Mouse (Mus musculus) adrenal gland, postnatal 10 days (tissue): ENCODE measurements around the gene Ush1c. TPM values are rescaled to one million over a fixed set of nuclear protein-coding genes. Genes with fewer than 3 reads are reported as not detected.

Source experiments
- DNase-seq: peaks from one replicate; pipeline ENCODE4 v3.0.0; 2021; ENCODE audit warnings: mixed read lengths
- long read RNA-seq, 2 experiments: library from polyadenylated mRNA; stranded (forward); transcript quantifications; one replicate each; pipeline ENCODE4 v2.0.0; 2021
- total RNA-seq, 2 experiments: library from RNA; stranded (reverse); gene quantifications; 2 replicates each; pipeline ENCODE4 v1.2.3; 2021

Ush1c gene
- total RNA-seq = 1 to 10 TPM; 2.0 to 2.3 TPM
- long read RNA-seq, experiment 1, partial matches to known transcripts = 0 of 4 reads
- long read RNA-seq, experiment 1, other reads (novel, unspliced or antisense) = 0 of 4 reads
- long read RNA-seq, experiment 2, partial matches to known transcripts = 0 of 4 reads
- long read RNA-seq, experiment 2, other reads (novel, unspliced or antisense) = 1 of 4 reads

DNA sequence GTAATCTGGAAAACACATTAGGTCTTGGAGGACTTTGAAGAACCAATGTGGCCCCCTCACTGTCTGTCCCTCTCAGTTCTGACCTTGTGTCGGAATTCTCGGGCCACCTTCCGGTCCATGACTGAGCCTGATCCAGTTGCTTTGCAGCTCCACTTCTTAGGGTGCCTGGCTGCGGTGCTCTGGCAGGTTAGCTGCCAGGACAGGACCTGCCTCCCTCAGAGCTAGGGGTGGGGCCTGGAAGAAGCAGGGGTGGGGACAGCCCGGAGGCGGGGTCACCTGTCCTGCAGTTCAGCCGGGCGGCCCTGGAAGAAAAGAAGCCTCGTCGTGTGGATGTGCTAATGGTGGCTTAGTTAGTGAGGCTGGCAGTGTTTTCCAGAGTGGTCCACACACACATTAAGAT lies at the start of gene Ush1c:
Gene Ush1c, minus strand, starts transcription at position 158 of the 400 bp plus-strand sequence.
- peak; percentile 16 for DNase-seq

DNA sequence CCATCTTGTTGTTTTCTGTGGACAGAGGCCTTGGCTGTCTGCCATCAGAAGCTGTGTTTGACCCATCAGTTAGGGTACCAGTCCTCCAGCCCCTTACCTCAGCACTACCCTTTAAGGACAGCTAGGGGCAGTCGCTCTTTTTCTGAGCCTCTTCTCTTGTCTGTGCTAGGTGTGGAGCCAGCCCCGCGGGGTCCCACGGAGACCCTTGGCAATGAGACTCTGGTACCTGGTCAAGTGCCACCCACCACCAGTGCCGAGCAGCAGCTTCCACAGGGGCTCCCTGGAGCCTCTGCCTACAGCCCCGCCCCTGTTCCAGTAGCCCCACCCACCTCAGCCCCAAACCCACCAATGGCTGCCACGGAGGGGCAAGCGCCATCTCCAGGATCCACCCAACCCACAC lies 48.7 kb upstream of the Ush1c start:
- DNase-seq = no peak

DNA sequence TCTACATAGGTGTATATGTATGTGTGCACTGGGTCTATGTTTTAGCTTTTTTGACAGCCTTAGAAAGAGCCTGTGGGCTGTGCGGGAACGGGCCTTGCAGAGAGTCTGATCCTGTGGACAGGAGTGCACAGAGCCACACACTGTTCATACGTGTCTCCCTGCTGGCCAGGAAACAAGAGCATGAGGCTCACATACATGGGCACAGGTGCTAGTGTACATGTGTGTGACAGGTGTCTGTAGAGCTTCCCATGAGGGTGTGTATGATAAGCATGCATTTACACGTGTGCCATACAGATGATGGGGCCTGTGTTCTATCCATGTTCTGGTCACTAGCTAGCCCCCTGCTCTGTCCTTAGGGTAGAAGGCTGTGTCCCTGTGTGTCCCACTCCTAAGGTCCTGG lies 48.1 kb upstream of the Ush1c start:
- DNase-seq = no peak

DNA sequence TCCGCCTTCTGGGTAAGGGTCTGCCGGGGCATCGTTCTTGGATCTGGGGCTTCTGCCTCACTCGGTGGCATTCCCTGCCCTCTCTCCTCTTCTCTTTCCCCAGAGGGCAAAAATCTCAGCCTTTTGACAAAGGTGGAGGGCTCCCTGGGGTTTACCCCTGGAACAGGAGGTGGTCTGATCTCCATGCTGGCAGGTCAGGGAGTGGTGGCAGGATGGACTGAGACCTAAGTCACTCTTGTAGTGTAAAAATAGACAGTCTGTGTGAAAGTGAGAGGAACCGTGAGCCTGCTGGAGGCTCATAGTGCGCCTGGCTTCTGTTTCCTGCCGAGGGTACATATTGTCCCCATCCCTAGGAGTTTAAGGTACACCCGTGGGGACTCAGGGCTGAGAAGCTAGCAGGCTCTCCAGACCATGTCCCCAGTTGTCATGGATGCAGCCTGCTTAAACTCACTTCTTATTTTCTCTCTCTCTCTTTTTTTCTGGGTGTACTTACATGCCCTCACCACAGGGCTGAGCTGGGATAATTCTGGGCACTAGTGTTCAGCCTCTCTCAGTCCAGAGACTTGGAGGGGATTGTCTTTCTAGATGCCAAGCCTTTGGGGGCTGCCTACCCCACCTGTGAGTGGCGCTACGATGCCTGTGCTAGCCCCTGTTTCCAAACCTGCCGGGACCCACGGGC lies 47.0 kb upstream of the Ush1c start:
- DNase-seq = no peak

DNA sequence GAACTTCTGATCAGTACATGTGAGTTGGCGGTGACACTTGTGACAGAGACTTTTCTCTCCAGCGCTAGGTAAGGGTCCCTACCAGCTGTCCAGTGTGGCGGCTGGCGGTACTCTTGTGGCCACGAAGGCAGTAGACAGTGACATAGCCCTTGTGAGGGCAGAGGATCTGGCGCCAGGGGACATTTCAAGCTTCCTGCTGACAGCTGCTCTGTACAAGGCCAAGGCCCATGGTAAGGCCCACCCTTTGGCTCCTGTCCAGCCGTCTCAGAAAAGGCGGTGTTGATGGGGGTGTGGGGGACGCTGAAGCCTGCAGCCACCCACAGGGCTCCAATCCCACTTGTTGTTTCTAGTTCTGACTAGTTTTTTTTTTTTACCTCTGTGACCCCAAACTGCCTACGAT lies 45.4 kb upstream of the Ush1c start:
- DNase-seq = peak; percentile 81

DNA sequence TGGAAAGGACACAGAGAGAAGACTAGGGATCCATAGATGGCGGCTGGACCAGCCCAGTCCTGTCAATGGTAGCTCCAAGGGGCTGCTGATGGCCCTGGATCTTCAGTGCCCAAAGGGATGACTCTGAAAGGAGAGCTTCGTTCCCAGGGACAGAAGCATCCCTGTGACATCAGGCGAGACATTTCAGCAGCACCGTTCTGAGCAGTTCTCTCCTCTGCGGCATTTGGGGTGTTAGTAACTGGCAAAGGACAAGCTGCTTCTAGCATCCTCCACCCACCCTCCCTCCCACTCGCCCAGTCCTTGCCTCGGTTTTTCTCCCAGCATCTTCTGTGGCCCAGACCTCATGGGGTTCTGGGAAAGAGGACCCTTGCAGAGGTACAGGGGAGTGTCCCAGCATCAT lies 44.0 kb upstream of the Ush1c start:
- no peak for DNase-seq

DNA sequence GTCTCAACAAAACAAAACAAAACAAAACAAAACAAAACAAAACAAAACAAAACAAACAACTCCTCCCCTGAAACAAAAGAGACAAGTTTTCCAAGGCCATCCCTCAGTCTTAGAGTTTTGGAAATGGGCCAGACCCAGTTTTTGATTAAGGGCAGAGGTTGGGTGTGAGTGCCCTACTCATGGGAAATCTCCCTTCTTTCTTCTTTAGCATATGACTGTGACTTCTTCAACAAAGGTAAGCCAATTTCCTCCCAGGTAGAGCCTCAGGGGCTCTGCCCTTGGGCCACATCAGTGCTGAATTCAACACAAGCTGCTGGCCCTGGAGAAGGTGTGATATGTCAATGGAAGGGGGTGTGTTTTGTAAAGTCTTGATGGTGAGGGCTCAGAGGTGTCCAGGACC lies 42.6 kb upstream of the Ush1c start:
- no peak for DNase-seq

DNA sequence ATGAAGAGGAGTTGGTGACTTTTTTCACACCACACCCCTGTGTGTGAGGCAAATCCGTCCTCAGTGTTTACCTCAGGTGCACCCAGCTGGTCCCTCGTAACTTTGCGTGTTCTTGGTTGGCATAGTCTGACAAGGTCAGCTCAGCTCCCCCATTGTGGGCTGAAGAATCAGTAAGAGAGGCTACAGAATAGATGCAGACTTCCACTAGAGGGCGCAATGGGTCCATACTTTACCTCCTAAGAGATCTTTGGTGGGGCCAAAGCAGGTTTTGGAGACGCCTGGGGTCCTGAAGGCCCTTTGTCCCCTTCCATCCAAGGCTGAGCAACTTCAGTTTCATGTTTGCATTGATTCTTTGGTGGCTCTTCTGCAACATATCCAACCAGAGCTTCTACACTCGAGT lies 41.6 kb upstream of the Ush1c start:
- peak; percentile 67 for DNase-seq

DNA sequence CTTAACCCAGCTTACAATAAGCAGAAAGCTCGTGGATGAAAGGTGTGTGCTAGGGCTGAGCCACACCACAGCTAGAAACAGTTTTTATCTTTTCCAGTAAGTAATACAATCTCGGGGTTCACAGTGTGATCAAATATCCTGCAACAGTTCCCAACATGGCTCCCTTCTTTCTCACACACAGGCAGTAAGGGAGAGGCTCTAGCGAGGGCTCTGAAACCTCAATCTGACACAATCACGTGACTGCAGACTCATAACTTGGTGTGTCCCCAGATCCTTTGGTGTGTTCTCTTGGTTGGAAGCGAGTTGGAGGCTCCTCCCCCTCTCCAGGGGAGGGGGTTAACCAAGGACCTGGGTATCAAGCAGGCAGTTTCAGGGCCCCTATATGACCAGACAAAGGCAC lies 37.9 kb upstream of the Ush1c start:
- no peak for DNase-seq

DNA sequence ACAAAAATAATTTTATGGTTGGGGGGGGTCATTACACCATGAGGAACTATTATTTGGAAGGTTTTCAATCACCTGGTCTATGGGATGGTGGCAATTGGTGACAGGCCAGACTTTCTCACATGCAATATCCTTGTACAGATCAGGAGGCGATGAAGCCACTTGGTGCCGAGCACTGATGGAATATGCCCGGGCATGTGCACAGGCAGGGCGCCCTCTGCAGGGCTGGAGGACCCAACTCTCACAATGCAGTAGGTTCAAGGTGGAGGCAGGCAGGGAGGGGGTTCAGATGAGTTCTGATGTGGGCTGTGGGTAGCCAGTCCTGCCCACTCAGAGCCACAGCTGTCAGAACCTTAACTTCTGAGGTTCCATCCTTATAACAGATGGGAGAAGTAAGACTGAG lies 13.5 kb upstream of the Ush1c start:
- no peak for DNase-seq

DNA sequence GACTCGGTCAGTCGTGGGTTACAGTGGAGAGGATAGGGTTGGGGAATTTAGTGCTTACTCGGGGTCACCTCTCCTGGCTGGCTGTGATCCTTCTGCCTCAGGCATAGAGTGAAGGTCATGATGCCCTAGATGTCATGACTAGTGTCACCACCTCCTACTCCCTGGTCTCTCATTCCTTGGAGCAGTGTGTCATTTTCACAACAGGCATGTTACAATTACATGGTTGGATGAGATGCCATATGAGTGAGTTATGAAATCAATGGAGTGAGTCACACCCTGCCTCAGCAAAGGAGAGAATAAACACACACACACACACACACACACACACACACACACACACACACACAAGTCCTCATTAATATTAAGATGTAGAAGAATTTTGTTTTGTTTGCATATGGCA lies 9.3 kb upstream of the Ush1c start:
- DNase-seq = no peak

DNA sequence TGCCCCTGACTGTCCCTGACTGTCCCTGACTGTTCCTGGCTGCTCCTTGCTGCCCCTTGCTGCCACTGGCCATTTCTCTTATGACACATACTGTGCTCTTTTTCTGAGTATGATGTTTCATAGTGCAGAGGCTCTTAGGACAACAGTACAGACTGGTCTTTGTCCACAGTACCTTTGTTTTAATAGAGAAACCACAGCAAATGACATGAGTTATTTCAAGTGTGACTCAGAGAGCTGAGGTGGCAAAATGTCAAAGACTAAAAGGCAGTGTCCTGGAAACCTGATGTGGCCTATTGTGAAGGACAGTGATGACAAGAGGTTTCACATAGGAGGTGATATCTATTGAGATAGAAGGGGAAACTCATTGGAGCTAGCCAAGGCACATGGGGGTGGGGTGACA lies 8.6 kb upstream of the Ush1c start:
- peak; percentile 15 for DNase-seq

DNA sequence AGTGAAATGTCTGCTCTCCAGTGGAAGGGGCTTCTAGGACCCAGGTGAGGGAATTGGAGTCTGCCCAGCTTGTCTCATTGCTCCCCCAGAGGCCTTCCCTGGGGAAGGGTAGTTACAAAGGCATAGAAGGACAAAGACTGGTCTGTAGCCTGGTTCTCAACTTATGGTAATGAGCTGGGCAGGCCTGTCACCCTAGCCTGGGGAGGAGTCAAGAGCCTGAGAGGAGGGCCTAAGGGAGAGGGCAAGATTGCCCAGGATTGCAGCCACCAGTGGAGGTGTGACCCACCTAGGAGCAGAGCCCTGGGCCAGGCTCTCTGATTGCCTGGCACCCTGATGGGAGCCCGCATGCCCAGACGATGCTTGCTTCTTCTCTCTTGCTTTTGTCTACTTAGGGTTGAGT lies 2.4 kb upstream of the Ush1c start, which contains the start of gene Otog:
Gene Otog, plus strand, starts transcription at position 292 of the 400 bp plus-strand sequence.
- no peak for DNase-seq

DNA sequence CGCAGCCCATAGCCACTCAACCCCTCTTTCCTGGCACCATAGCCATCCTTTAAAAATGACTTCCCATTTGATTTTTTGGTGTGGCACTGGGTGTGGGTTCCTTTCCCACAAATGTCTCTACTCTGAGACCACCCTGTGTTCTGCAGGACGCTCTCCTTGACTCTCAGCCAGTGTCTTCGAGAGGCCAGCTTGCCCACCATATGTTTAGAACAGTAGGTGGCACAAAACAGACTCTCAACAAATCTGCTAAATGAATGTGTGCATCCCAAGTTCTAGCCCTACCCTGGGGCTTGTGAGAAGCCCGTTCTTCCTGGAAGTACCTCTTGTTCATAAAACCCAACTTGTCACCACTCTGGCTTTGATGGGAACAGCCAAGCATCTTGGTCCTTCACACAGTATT lies 1.8 kb upstream of the Ush1c start:
- DNase-seq = no peak

DNA sequence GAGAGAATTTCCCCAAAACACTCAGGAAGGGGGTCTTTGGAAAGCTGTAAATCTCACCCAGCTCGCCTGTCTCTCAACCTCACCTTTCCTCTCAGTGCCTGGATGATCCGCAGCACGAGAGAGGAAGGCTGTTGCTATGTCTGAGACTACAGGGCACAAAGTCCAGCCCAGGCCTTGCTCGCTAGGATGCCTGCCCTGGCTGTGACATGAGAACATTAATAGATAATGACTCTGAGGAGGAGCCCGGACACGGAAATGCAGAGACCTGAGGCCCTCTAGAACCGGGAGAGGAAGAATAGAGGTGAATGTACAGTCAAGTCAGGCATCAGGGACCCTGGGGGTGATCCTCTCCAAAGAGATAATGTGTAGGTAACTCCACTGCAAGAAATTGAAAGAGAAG lies 1.1 kb downstream of the Ush1c start:
- no peak for DNase-seq

DNA sequence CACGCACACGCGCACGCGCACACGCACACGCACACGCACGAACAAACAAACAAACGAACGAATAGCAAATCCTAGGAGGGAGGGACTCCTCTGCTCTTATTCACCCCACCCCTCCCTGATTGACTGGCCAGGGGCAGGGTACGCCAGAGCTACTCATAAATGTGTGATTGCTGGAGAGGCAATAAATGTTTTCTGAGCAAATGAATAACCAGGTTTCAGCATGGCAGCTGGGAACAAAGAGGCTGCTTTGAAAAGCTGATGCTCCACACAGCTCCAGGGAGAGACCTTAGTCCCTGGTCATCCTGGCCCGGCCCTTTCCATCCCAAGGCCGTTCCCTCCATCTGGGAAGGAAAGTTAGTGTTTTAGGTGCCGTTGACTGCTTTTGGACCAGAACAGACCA lies 1.9 kb downstream of the Ush1c start:
- no peak for DNase-seq

DNA sequence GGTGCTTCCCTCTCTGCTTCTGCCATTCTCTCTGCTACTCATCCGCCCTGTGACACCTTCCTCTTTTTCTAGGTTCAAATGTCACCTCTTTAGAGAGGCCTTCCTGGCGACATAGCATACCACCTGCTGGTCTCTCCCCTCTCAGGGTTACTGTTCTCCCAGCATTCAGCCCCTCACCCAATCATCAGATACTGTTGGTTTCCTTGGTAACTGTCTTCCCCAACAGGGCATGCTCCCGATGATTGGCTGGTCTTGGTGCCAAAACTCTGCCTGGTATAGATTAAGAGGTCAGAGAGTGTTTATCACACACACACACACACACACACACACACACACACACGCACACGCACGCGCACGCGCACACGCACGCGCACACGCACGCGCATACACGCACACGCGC lies 2.4 kb downstream of the Ush1c start:
- DNase-seq = no peak

DNA sequence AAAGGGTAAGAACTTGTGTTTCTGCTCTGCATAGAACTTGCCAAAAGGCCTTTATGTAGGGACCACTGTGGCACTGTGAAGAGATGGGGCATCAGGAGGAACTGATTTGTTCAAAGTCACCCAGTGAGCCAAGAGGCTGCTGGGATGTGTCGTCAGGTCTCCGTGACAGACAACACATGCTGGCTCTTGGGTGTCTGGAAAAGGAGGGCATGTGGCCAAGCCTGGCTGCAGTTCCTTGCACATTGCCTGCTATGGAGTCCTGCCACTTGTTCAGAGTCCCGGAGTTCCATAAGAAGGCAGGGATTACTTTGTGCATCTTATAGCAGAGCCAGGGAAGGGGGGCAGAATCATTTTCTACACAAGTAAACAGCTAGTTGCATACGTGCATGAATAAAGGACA lies 11.4 kb downstream of the Ush1c start:
- peak; percentile 18 for DNase-seq

DNA sequence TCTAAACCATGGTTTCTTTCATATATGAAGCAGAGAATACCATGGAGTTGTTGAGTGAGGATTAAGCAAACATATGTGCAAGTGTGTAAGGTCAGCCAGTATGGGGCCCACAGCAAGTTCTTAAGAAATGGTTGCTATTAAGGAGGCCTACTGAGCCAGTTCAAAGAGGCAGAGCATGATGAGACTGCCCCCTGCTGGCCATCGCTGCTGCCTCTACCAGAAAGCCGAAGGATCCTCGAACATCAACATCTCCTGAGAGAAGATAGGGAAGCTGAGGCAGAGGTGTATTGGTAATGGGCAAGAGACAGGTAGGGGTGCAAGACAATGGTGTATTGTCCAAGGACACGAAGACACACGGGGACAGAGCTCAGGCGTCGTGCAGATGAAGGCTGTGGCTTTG lies 12.1 kb downstream of the Ush1c start:
- peak; percentile 79 for DNase-seq

DNA sequence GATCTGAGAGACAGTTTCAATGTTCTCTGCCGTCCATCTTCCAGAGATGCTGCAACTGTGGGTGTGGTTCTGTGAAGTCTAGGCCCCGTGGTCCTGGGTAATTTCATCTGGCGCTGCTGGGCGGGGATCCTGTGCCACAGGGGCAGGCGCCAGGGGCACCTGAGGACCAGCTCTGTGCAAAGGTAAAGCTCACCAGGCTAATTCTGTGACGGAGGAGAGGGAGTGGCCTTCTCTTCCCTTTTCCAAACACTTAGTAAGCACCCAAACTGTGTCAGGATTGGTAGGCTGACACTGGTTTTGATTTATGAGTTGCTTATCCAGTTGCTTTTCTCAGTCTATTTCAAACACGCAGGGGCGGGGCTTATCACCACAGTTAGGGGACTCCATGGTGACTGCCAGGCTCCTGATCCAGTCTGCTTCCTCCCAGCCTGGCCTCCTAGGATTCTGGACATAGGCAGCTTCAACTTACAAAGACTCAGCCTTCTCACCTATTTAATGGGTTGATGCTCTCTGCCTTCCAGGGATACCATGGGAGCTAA lies 17.6 kb downstream of the Ush1c start:
- no peak for DNase-seq

DNA sequence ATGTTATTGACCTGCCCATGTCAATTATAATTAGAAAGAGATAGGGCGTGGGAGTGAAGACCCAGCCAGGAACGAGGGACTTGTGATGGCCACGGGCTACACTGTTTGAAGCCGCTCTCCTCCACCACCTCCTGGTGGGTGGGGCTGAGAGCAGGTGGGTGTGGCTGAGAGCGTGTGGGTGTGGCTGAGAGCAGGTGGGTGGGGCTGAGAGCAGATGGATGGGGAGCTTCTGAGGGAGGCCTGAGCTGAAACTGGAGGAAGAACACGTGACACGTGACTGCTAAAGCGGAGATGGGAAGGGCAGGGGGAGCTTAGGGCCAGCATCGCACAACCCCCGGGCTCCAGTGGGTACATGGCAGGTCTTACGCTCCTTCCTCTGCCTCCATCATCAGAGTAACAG lies 19.9 kb downstream of the Ush1c start:
- DNase-seq = no peak

DNA sequence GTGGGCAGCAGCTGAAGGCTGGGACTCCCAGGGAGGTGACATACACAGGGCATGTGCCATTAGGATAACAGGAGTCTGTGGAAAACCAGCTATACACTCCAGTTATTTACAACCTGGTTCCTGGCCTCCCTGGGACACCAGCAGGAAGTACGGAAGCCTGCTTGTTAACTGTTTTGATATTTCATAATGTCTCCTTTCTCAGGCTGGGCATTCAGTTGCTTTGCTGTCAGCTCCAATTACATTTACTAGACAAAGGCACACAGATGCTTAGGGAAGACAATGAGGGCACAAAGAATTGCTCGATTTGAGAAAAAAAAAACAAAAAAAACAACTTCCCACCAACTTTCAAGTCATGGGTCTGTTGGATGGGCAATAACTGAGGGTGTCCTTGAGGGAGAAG lies 21.8 kb downstream of the Ush1c start:
- no peak for DNase-seq

DNA sequence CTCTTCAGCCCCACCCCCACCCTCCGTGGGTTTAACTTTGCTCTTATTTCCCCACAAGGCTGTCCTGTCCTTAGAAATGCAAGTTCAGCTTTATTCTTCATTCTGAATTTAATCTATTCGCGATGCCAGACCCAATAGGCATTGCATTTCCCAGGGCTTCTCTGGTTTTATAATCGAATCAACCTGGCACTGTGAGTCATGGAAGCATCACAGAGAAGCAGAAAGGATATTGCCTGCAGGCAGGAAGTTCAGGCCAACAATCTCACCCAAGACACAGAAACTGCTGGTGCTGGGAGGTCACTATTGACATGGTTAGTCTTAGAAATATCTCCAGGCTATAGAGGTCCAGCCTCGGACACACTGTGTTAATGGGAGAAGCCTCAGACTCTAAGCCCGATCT lies 28.0 kb downstream of the Ush1c start:
- no peak for DNase-seq

DNA sequence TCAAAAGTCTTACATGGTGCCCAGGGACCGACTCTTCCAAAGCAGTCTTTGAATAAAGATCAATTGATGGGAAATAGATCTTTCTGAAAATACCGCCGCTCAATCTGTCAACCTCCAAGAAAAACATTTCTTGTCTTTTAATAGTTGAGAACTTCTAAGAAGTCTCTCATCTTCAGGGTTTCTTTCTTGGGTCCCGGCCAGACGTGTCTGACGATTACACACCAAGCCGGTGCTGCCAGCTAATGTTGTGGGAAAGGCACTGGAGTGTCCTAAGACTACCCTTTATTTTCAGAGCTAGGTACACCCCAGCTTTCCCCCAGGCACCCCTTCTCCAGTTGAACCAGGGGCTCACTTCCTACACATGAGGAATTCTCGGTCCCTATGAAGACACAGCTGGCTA lies 30.2 kb downstream of the Ush1c start:
- DNase-seq = no peak
